Mouse (Mus musculus) kidney, adult 2 months (tissue): ENCODE data around the gene Ddost.

Source experiments
- CTCF ChIP-seq: fragments of 200-500 bp; conservative IDR thresholded peaks from 2 replicates; pipeline ENCODE4 v1.5.1; 2011; ENCODE audit warnings: low read depth, mild to moderate bottlenecking, control low read depth, low read length, moderate library complexity, mixed read lengths; ENCODE audit not compliant: insufficient read depth, insufficient read length
- POLR2A ChIP-seq: fragments of 200-500 bp; IDR thresholded peaks from one replicate; pipeline ENCODE4 v1.6.1; 2011; ENCODE audit warnings: low read depth, low read length, control low read depth

GRCm38 (mm10) chr4:138342778-138343177 lies 38.2 kb downstream of the Ddost start:
- TF ChIP-seq CTCF (no peak), POLR2A (no peak)
